Mouse (Mus musculus): ENCODE data around the gene Kif6.

DNA sequence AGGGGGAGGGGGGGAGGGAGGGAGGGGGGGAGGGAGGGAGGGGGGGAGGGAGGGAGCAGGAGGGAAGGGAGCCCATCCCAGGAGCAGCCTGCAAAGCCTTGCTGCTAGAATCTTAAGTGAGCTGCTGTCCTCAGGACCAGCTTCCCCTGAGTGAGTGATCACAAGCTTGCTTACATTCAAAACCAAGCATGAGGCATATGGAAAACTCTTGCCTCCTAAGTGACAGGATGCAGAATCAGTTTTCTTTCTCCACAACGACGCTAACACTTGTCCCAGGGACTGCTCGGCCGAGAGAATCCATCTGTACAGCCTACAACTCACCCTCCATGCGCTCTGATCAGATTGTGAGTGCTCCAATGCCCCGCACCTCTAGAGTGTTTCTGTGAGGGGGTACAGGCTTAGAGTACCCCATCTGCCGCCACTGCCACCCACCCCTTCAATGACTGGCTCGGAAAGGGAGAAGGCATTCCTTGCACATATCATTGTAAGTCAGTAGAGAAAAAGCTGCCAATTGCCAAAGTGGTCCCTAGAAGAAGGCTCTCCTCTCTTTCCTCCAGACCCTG lies 251.8 kb downstream of the Kif6 start:
- TF ChIP-seq CTCF (IDR thresholded peaks at IDR 0.05) (no peak), EP300 (IDR thresholded peaks at IDR 0.05) (no peak)

All from lung, postnatal 0 days (tissue).